Mouse (Mus musculus): ENCODE data around the gene Ebf1. TPM values are rescaled to one million over a fixed set of nuclear protein-coding genes. Genes with fewer than 3 reads are reported as not detected.

Ebf1 gene
- polyA plus RNA-seq, 1 experiment from 2014 or later, result 43.7 TPM

DNA sequence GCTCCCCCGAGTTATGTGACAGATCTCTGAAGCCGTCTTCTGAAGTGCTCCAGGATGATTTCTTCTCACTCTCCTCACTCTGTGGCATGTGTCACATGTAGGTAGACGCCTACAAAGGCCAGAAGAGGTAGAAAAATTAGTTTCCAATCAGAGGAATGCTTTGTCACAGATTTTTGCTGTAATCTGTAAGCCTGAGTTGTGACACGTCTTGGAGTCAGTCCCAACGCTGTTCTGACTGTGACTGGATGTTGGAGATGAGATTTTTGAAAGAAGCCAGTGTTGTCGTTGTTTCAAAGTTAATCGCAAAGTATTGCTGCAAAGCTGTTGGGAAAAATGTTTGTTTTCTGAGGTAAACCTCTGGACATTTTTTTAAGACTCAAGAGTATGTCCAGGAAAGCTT lies 139.2 kb downstream of the Ebf1 start:
- H3K4me2 ChIP-seq (ENCODE audit: low read length), result no peak overlapping the region
- H3K4me1 ChIP-seq (replicated peaks; ENCODE audit: control insufficient read depth, insufficient read depth, low read length), result no peaks in the 10 kb centered on the region; the same call in 1 of the 2 replicates
- ATAC-seq, result no peak
- H3K4me3 ChIP-seq (replicated peaks; ENCODE audit: low read length), result no peak overlapping the region
- H3K9me3 ChIP-seq (ENCODE audit: control insufficient read depth, low read length), result no peaks in the 10 kb centered on the region
- peaks cover 10% of the 10 kb centered on the region for H3K27me3 ChIP-seq (replicated peaks; ENCODE audit: control insufficient read depth, insufficient read depth, low read length)
- no peaks in the 10 kb centered on the region for H3K36me3 ChIP-seq (ENCODE audit: control insufficient read depth, insufficient read depth)
- H3K9ac ChIP-seq (replicated peaks; ENCODE audit: low read depth, low read length), result no peak overlapping the region
- no peak overlapping the region for H3K27ac ChIP-seq (ENCODE audit: low read length)
- 86% methylated on average over 7 of the region's 7 CpGs for WGBS

DNA sequence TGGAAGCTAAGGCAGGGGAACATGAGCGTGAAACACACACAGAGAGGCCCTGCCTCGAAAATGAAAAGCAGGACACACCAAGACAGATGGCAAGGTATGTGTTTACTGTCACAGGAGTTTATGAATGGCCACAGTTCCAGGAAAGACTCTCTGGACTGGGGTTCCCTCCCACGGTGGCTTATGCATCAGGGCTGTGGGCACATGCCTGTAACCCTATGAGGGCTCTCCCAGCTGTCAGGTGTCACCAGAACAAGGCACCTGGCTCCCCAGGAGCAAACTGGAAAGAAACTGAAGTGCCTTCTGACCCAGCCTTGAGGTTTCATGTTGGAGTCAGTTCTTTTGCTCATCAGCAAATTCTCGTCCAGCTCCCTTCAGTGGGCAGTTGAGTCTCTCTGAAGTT lies 141.7 kb downstream of the Ebf1 start:
- H3K4me1 ChIP-seq (replicated peaks; ENCODE audit: control insufficient read depth, insufficient read depth, low read length), result peaks cover 2% of the 10 kb centered on the region; the same call in 1 of the 2 replicates
- WGBS, result 83% methylated on average over 4 of the region's 4 CpGs
- H3K27me3 ChIP-seq (replicated peaks; ENCODE audit: control insufficient read depth, insufficient read depth, low read length), result peaks cover 11% of the 10 kb centered on the region
- no peaks in the 10 kb centered on the region for H3K9me3 ChIP-seq (ENCODE audit: control insufficient read depth, low read length)
- no peak overlapping the region for H3K4me3 ChIP-seq (replicated peaks; ENCODE audit: low read length)
- H3K4me2 ChIP-seq (ENCODE audit: low read length), result no peak overlapping the region
- no peak overlapping the region for H3K27ac ChIP-seq (ENCODE audit: low read length)
- no peak overlapping the region for H3K9ac ChIP-seq (replicated peaks; ENCODE audit: low read depth, low read length)
- H3K36me3 ChIP-seq (ENCODE audit: control insufficient read depth, insufficient read depth), result no peaks in the 10 kb centered on the region
- no peak for ATAC-seq

DNA sequence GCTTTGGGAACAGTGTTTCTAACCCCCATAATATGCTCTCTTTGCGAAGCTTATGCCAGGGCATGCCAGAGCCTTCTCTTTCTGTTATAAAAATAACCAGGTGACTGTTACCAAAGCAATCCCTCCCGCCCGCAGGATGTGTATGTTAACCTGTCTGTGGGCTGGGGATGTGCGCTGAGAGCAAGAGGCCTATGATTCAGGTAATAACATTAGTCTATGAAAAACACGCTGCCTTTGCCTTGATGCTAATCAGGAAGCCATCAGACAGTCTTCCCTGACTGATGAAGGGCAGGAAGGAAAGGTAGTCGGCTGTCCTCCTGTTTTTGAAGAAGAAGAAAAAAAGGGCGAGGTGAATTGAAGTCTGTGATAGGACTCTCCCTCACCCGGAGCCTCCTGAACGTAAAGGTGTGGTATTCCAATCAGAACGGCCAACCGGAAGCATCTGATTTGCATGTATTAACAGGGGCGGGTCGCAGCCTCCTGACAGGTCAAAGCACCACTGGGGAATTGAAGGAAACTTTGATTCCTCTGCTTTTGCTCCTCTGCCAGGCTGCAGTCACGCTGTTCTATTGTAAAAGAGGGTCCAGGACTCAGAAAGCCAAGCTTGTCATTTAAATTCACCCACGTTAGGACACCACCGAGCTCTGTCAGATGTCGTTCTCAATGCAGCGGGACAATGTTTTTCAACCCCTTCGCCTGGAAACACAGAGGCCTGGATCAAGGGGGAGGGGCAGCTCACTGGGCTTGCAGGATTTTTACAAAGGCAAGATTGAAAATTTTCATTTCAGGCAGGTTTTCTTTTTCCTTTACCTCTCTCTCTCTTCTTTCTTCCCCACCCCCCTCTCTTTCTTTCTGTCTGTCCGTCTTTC lies 144.2 kb downstream of the Ebf1 start:
- WGBS, result 5% methylated on average over 20 of the region's 20 CpGs
- Histone ChIP-seq H3K9me3 (ENCODE audit: control insufficient read depth, low read length) (no peaks in the 10 kb centered on the region), H3K36me3 (ENCODE audit: control insufficient read depth, insufficient read depth) (no peaks in the 10 kb centered on the region), H3K4me1 (replicated peaks; ENCODE audit: control insufficient read depth, insufficient read depth, low read length) (peaks cover 2% of the 10 kb centered on the region; the same call in 1 of the 2 replicates), H3K4me3 (replicated peaks; ENCODE audit: low read length) (no peak overlapping the region), H3K27me3 (replicated peaks; ENCODE audit: control insufficient read depth, insufficient read depth, low read length) (peaks cover 16% of the 10 kb centered on the region), H3K9ac (replicated peaks; ENCODE audit: low read depth, low read length) (no peak overlapping the region), H3K4me2 (ENCODE audit: low read length) (no peak overlapping the region), H3K27ac (ENCODE audit: low read length) (no peak overlapping the region)
- ATAC-seq, result no peak

DNA sequence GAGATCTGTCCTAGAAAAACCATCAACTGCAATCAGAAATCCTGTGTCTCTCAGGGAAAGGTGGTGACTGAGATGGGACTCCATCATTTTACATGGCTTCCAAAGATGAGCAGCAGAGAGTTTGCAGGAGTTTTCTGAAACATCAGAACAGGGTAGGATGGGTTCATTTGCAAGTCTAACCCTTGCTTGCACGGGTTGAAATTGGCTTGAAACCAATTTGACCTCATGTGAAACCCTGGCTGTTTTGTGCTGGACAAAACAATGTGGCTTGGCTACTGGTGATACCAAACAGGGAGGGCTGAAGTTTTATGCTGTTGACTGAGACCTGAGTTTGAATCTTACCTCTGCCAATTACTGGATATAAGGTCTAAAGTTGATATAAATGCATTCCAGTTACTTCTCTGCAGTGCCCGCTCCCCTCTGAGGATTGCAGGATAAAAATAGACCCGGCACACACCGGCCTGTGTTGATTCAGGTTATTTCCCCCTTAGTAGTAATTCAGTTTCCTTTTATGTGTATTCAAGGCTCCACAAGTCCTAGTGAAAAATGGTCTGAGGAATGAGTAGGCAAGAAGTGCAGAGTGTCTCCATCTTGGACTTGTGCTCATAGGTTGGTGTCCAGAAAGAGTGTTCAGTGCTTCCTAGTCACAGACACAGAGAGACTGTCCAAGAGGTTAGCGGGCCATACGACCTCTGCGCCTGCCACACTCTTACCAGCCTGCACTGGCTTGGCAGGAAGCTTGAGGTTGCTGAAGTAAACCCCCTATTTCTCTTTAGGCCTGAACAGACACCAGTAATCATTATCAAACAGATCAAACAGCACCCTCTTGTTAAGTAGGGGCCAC lies 147.1 kb downstream of the Ebf1 start:
- Histone ChIP-seq H3K9ac (replicated peaks; ENCODE audit: low read depth, low read length) (no peak overlapping the region), H3K4me3 (replicated peaks; ENCODE audit: low read length) (no peak overlapping the region), H3K4me1 (replicated peaks; ENCODE audit: control insufficient read depth, insufficient read depth, low read length) (peaks cover 2% of the 10 kb centered on the region; the same call in 1 of the 2 replicates), H3K9me3 (ENCODE audit: control insufficient read depth, low read length) (no peaks in the 10 kb centered on the region), H3K27me3 (replicated peaks; ENCODE audit: control insufficient read depth, insufficient read depth, low read length) (peaks cover 16% of the 10 kb centered on the region), H3K27ac (ENCODE audit: low read length) (no peak overlapping the region), H3K4me2 (ENCODE audit: low read length) (no peak overlapping the region), H3K36me3 (ENCODE audit: control insufficient read depth, insufficient read depth) (no peaks in the 10 kb centered on the region)
- no peak for ATAC-seq
- WGBS, result 74% methylated on average over 7 of the region's 7 CpGs

DNA sequence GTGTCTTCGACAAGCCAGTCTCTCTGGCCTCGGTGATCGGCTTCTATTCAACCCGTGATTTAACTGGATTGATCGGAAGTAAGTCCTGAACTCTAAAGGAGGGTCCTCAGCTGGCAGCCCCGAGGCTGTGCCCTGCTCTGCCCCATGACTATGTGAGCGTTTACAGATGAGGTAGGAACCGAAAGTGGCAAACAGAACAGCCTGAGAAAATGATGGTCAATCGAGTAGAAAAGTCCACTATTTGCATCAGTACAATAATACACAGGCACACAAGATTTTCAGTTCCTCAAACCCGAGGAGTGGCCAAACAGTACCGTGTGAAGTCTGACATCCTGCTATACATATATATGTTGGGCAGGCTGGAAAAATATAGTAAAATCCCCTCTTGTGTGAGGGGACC lies 147.9 kb downstream of the Ebf1 start:
- no peak overlapping the region for H3K4me3 ChIP-seq (replicated peaks; ENCODE audit: low read length)
- peaks cover 2% of the 10 kb centered on the region; the same call in 1 of the 2 replicates for H3K4me1 ChIP-seq (replicated peaks; ENCODE audit: control insufficient read depth, insufficient read depth, low read length)
- no peak for ATAC-seq
- WGBS, result 68% methylated on average over 11 of the region's 11 CpGs
- no peak overlapping the region for H3K9ac ChIP-seq (replicated peaks; ENCODE audit: low read depth, low read length)
- peaks cover 14% of the 10 kb centered on the region for H3K27me3 ChIP-seq (replicated peaks; ENCODE audit: control insufficient read depth, insufficient read depth, low read length)
- no peak overlapping the region for H3K4me2 ChIP-seq (ENCODE audit: low read length)
- H3K36me3 ChIP-seq (ENCODE audit: control insufficient read depth, insufficient read depth), result no peaks in the 10 kb centered on the region
- no peaks in the 10 kb centered on the region for H3K9me3 ChIP-seq (ENCODE audit: control insufficient read depth, low read length)
- H3K27ac ChIP-seq (ENCODE audit: low read length), result no peak overlapping the region

DNA sequence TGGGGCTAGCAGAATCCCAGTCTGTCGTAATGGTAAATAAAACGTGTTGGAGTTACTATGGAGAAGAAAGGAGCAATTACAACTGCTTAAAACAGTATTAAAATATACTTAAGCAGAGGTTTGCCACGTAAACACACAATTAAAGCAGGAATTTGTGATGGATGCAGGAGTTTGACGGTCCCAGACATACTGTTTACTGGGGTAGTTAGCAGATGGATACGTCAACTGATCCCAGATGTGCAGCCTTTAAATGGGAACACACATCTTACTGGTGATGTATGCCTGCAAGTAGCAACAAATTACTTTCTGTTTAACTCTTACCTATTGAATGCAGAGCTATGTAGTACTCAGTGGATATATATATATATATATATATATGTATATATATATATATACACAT lies 149.1 kb downstream of the Ebf1 start:
- no peak overlapping the region for H3K9ac ChIP-seq (replicated peaks; ENCODE audit: low read depth, low read length)
- H3K27ac ChIP-seq (ENCODE audit: low read length), result no peak overlapping the region
- H3K4me3 ChIP-seq (replicated peaks; ENCODE audit: low read length), result no peak overlapping the region
- peaks cover 2% of the 10 kb centered on the region; the same call in 1 of the 2 replicates for H3K4me1 ChIP-seq (replicated peaks; ENCODE audit: control insufficient read depth, insufficient read depth, low read length)
- H3K36me3 ChIP-seq (ENCODE audit: control insufficient read depth, insufficient read depth), result no peaks in the 10 kb centered on the region
- H3K4me2 ChIP-seq (ENCODE audit: low read length), result no peak overlapping the region
- H3K27me3 ChIP-seq (replicated peaks; ENCODE audit: control insufficient read depth, insufficient read depth, low read length), result peaks cover 13% of the 10 kb centered on the region
- no peaks in the 10 kb centered on the region for H3K9me3 ChIP-seq (ENCODE audit: control insufficient read depth, low read length)
- 67% methylated on average over 5 of the region's 5 CpGs for WGBS
- no peak for ATAC-seq

DNA sequence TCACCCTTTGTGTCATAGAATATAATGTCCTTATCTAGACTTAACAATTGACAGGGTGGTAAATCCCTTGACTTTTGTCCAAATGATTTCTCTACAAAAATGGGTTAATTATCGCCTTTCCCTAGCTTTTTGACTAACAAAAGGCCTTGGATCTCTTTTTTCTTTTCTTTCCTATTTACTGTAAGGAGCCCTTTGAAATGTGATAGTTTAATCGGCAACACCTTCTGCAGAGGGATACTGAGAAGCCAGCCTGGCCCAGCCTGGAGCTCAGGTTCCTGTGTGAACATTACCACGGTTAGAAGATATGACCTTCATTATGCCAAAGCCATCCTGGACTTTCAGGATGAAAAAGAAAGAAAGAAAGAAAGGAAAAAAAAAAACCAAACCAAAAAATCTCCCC lies 150.2 kb downstream of the Ebf1 start:
- H3K4me1 ChIP-seq (replicated peaks; ENCODE audit: control insufficient read depth, insufficient read depth, low read length), result no peaks in the 10 kb centered on the region
- no peak for ATAC-seq
- H3K27me3 ChIP-seq (replicated peaks; ENCODE audit: control insufficient read depth, insufficient read depth, low read length), result peaks cover 14% of the 10 kb centered on the region
- no peak overlapping the region for H3K4me2 ChIP-seq (ENCODE audit: low read length)
- WGBS, result 7% methylated on average over 3 of the region's 3 CpGs
- H3K4me3 ChIP-seq (replicated peaks; ENCODE audit: low read length), result no peak overlapping the region
- no peaks in the 10 kb centered on the region for H3K36me3 ChIP-seq (ENCODE audit: control insufficient read depth, insufficient read depth)
- H3K9ac ChIP-seq (replicated peaks; ENCODE audit: low read depth, low read length), result no peak overlapping the region
- H3K9me3 ChIP-seq (ENCODE audit: control insufficient read depth, low read length), result no peaks in the 10 kb centered on the region
- no peak overlapping the region for H3K27ac ChIP-seq (ENCODE audit: low read length)

DNA sequence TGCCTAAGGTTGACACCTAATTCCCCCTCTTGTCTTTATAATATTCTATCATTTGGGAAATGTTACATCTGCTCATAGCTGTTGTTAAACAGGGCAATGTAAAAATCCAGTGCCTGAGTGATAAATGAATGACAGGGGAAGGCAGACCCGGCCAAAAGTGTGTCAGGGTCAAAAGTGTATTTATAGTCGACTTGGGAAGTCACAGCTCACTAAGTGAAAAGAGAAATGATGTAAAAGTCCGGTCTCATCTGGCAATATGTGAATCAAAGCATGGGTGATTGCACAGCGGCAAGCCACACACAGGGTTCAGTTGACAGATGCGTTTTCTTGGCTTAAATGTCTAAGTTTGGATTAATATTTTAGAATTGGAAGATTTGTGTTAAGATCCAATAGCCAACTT lies 151.2 kb downstream of the Ebf1 start:
- no peak overlapping the region for H3K9ac ChIP-seq (replicated peaks; ENCODE audit: low read depth, low read length)
- H3K27me3 ChIP-seq (replicated peaks; ENCODE audit: control insufficient read depth, insufficient read depth, low read length), result peaks cover 23% of the 10 kb centered on the region

DNA sequence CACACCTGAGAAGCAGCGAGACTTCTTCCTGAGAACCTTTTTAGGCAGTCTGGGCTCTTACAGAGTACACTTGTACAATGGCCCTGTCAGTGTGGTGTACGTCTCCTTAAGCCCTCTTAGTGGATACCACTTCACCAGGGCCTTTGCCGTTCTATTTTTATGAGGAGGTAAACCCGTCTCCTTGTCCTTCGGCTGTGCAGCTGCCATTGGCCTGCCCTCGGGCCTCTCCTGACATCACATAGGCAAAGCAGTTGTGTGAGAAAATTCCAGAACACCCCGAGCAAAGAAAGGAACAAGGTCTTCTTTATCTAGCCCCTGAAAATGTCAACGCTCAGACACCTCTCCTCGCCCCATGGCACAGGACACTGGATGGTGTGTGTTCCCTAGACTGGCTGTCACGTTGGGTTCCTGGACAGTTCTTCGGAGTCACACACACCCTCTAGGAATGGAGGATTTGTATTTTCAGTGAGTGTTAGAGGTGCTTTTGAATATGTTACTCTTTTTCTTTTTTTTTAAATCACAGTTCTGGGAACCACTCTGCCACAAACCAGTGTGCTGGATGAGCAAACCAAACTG lies 154.0 kb downstream of the Ebf1 start:
- ATAC-seq, result no peak

More for the DNA sequence above, 151.2 kb downstream of the Ebf1 start:
- Histone ChIP-seq H3K4me3 (replicated peaks; ENCODE audit: low read length) (no peak overlapping the region), H3K27ac (ENCODE audit: low read length) (no peak overlapping the region), H3K9me3 (ENCODE audit: control insufficient read depth, low read length) (no peaks in the 10 kb centered on the region), H3K36me3 (ENCODE audit: control insufficient read depth, insufficient read depth) (no peaks in the 10 kb centered on the region), H3K4me1 (replicated peaks; ENCODE audit: control insufficient read depth, insufficient read depth, low read length) (no peaks in the 10 kb centered on the region), H3K4me2 (ENCODE audit: low read length) (no peak overlapping the region)
- WGBS, result 82% methylated on average over 5 of the region's 5 CpGs
- no peak for ATAC-seq

More for the DNA sequence above, 154.0 kb downstream of the Ebf1 start:
- Histone ChIP-seq H3K4me1 (replicated peaks; ENCODE audit: control insufficient read depth, insufficient read depth, low read length) (no peaks in the 10 kb centered on the region), H3K4me2 (ENCODE audit: low read length) (no peak overlapping the region), H3K9ac (replicated peaks; ENCODE audit: low read depth, low read length) (no peak overlapping the region), H3K36me3 (ENCODE audit: control insufficient read depth, insufficient read depth) (no peaks in the 10 kb centered on the region), H3K4me3 (replicated peaks; ENCODE audit: low read length) (no peak overlapping the region), H3K9me3 (ENCODE audit: control insufficient read depth, low read length) (no peaks in the 10 kb centered on the region; the same call in 1 of the 2 replicates), H3K27me3 (replicated peaks; ENCODE audit: control insufficient read depth, insufficient read depth, low read length) (peaks cover 39% of the 10 kb centered on the region), H3K27ac (ENCODE audit: low read length) (no peak overlapping the region)
- 78% methylated on average over 11 of the region's 11 CpGs for WGBS
